Mouse (Mus musculus) hindbrain, embryonic 10.5 days (tissue): ENCODE data around the gene Slc15a3. TPM values are rescaled to one million over a fixed set of nuclear protein-coding genes. Genes with fewer than 3 reads are reported as not detected.
A peak's percentile ranks its signal among the peaks of the same experiment; 100 is the strongest.

Experiments
- DNase-seq: peaks from one replicate; pipeline ENCODE4 v3.0.0-alpha.2; 2017; ENCODE audit warnings: low spot score
- H3K27ac ChIP-seq: fragments of 300-500 bp; sonication (generic); 2 replicates; pipeline ENCODE4 v1.5.1; 2016; ENCODE audit warnings: mild to moderate bottlenecking, moderate library complexity
- H3K27me3 ChIP-seq: fragments of 300-500 bp; sonication (generic); 2 replicates; pipeline ENCODE4 v1.6.1; 2016; ENCODE audit warnings: mild to moderate bottlenecking; ENCODE audit not compliant: poor library complexity, insufficient read depth, severe bottlenecking
- H3K36me3 ChIP-seq: fragments of 300-500 bp; sonication (generic); 2 replicates; pipeline ENCODE4 v1.6.1; 2016; ENCODE audit warnings: mild to moderate bottlenecking, moderate library complexity
- H3K4me1 ChIP-seq: fragments of 300-500 bp; sonication (generic); replicated peaks from 2 replicates; pipeline ENCODE4 v1.6.1; 2016; ENCODE audit warnings: mild to moderate bottlenecking
- H3K4me3 ChIP-seq: fragments of 300-500 bp; sonication (generic); 2 replicates; pipeline ENCODE4 v1.5.1; 2016; ENCODE audit warnings: mild to moderate bottlenecking, moderate library complexity
- H3K9me3 ChIP-seq: fragments of 300-500 bp; sonication (generic); 2 replicates; pipeline ENCODE4 v1.6.1; 2016; ENCODE audit warnings: mild to moderate bottlenecking, moderate library complexity
- WGBS: fragments of 180-500 bp; shearing (Covaris S2); methylation state at CpG from one replicate; pipeline ENCODE4 v1.1.7; 2016; 5-methylcytosine and 5-hydroxymethylcytosine counted together
- polyA plus RNA-seq: library from polyadenylated mRNA; unstranded; fragments of >200 nt; fragmentation: Nextera tagmentation; extraction: Ambion mirVana; gene quantifications from 2 replicates; pipeline ENCODE4 v1.2.1, GENCODE M21; 2016

Slc15a3 gene
- polyA plus RNA-seq, 1 experiment from 2014 or later, result 0.93 TPM

DNA sequence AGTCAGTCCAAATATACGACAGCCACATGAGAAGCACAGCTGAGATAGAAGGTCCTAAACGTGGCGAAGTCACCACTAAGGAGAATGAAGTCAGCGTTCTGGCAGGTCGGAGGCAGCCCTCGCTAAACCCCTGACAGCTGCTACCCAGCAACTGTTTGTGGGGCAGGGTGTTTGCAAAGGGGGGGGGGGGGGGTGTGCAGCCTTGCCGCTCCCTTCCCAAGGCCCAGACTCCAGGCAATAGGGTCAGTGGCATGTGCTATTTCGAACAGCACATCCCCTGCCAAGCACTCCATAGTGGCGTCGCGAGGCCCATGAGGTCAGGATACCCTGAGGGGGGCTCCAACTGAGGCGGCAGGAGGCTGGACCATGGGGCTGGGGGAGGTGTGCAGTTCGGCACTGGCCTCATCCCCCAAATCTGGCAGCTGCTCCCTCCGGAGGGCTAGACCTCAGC, 41.5 kb downstream of the Slc15a3 start:
- Histone ChIP-seq H3K4me1 (peaks cover 30% of the 10 kb centered on the region), H3K36me3 (peaks cover 17% of the 10 kb centered on the region), H3K4me3 (peak overlapping the region; percentile 66), H3K27me3 (no peaks in the 10 kb centered on the region), H3K27ac (peak overlapping the region; percentile 97), H3K9me3 (0 out of 2 replicates have a peak, but pooled peaks cover 9% of the 10 kb centered on the region)
- DNase-seq, result no peak
- WGBS, result 1% methylated on average over 14 of the region's 14 CpGs

DNA sequence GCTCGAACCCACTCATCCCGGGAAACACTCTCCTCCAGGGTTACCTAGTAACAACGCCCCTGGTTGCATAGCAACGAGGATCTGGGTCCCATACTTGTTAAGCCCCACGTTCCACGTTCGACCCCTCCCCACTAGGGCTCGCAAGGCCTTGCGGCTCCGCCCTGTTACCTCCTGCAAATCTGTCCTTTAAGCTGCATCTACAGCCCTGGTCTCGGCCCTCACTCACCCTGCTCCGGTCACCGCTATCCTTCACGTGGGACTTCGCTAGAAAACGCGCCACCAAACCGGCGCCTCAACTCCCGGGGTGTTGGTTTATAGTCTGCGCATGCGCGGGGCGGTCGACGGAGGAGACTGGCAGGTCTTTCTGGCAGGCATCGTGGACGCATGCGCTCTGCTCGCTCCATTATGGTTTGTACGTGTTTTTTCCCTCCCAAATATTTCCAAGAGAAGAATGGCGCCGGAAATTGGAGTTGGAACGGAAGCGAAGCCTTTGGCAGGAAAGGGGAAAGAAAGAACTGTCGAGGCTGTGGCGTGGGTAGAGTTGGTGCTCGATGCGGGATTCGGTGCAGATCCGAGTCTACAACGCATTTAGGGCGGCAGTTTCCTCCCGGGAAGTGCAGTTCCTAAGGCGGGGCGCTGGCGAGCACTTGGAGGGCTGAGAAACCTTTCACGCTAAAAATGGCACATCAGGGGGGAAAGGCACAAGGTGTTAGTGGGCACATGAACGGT, 42.1 kb downstream of the Slc15a3 start, which contains the start of gene Tmem109:
Gene Tmem109, minus strand, starts transcription at position 576 of the 729 bp plus-strand sequence.
- 0 out of 2 replicates have a peak, but pooled peaks cover 14% of the 10 kb centered on the region for H3K9me3 ChIP-seq
- H3K27me3 ChIP-seq, result no peaks in the 10 kb centered on the region
- peak within 1 kb of the TSS; percentile 66 for H3K4me3 ChIP-seq
- under 1% methylated on average over 49 of the region's 49 CpGs for WGBS
- H3K36me3 ChIP-seq, result peaks cover 17% of the 10 kb centered on the region
- peaks cover 30% of the 10 kb centered on the region for H3K4me1 ChIP-seq
- peak within 1 kb of the TSS; percentile 97 for H3K27ac ChIP-seq
- DNase-seq, result peak; percentile 97

GRCm38 (mm10) chr19:10892201-10892600, 52.7 kb downstream of the Slc15a3 start:
- DNase-seq, result no peak
- no peaks in the 10 kb centered on the region for H3K27me3 ChIP-seq
- H3K4me1 ChIP-seq, result peaks cover 20% of the 10 kb centered on the region
- WGBS, result 94% methylated on average over 3 of the region's 3 CpGs
- H3K27ac ChIP-seq, result no peak overlapping the region
- H3K36me3 ChIP-seq, result peaks cover 4% of the 10 kb centered on the region
- no peaks in the 10 kb centered on the region for H3K9me3 ChIP-seq
- H3K4me3 ChIP-seq, result no peak overlapping the region

DNA sequence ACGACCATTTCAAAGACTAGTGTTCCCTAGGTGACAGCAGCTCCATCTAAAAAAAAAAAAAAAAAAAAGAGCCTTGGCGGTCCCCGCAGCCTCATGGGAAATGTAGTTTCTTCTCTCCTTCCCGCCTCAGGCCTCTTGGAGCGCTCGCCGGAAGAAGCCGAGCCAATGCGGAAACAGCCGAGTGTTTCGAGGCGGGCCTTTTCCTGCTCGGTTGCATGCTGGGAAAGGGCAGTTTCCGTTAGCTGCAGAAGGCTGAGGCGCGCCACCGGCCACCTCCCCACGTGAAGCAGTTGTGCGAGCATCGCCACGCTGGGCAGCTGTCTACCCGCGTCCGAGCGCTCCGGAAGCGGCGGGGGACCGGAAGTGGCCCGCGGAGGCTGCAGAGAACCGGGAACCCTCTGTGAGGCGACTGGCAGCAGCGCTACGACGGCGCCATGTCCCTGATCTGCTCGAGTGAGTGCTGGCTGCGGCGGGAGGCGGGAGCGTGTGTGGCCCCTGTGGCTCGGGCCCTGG, 55.5 kb downstream of the Slc15a3 start, which contains the start of gene Prpf19:
Gene Prpf19, plus strand, starts transcription at position 216 of the 513 bp plus-strand sequence.
- H3K36me3 ChIP-seq, result peaks cover 33% of the 10 kb centered on the region
- DNase-seq, result peak; percentile 99
- peak within 1 kb of the TSS; percentile 79 for H3K4me3 ChIP-seq
- no peaks in the 10 kb centered on the region for H3K27me3 ChIP-seq
- whole genome bisulfite sequencing, result 0% methylated on average over 43 of the region's 43 CpGs
- peak within 1 kb of the TSS; percentile 93 for H3K27ac ChIP-seq
- no peaks in the 10 kb centered on the region for H3K9me3 ChIP-seq
- H3K4me1 ChIP-seq, result peaks cover 21% of the 10 kb centered on the region

GRCm38 (mm10) chr19:10895708-10896107, 56.2 kb downstream of the Slc15a3 start:
- WGBS, result 3% methylated on average over 16 of the region's 16 CpGs
- H3K27me3 ChIP-seq, result no peaks in the 10 kb centered on the region

DNA sequence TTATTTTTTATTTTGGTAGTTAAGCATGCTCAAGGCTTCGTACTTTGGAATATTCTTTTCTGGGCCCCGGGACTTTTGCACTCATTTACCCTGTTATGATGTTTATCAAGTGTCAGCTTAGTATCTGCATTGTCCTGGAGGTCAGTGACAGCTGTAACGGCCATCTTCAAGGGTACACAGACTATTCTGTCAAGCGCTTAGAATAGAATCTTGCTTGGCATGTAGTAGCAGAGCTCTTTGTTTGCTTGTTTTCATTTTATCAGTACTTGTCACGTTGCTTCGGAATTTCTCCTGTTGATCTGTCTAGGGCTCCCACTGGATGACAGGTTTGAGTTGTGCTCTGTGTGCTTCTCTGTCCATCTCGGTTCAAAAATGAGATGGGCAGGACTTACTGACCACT, 57.3 kb downstream of the Slc15a3 start:
- Histone ChIP-seq H3K27ac (no peak overlapping the region), H3K9me3 (no peaks in the 10 kb centered on the region), H3K4me1 (peaks cover 21% of the 10 kb centered on the region), H3K4me3 (peak overlapping the region; percentile 79), H3K27me3 (no peaks in the 10 kb centered on the region), H3K36me3 (peaks cover 50% of the 10 kb centered on the region)
- DNase-seq, result no peak
- WGBS, result 85% methylated on average over 7 of the region's 7 CpGs

More at GRCm38 (mm10) chr19:10895708-10896107, 56.2 kb downstream of the Slc15a3 start:
- peaks cover 21% of the 10 kb centered on the region for H3K4me1 ChIP-seq
- no peaks in the 10 kb centered on the region for H3K9me3 ChIP-seq
- no peak for DNase-seq
- peak overlapping the region; percentile 79 for H3K4me3 ChIP-seq
- peaks cover 39% of the 10 kb centered on the region for H3K36me3 ChIP-seq
- peak overlapping the region; percentile 93 for H3K27ac ChIP-seq

DNA sequence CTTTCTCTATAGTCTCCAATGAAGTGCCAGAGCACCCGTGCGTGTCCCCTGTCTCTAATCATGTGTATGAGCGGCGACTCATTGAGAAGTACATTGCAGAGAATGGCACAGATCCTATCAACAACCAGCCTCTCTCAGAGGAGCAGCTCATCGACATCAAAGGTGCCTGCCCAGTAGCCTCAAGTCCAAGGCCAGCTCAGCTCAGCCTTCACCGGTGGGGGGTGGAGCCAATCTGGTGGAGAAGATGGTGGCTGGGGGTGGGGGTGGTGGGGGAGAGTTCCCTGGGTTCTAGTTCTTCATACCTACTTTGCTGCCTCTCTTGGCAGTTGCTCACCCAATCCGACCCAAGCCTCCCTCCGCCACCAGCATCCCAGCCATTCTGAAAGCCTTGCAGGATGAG, 58.0 kb downstream of the Slc15a3 start:
- no peak overlapping the region for H3K4me3 ChIP-seq
- DNase-seq, result no peak
- H3K27ac ChIP-seq, result no peak overlapping the region
- no peaks in the 10 kb centered on the region for H3K27me3 ChIP-seq
- no peaks in the 10 kb centered on the region for H3K9me3 ChIP-seq
- WGBS, result 93% methylated on average over 8 of the region's 8 CpGs
- peaks cover 21% of the 10 kb centered on the region for H3K4me1 ChIP-seq
- peaks cover 57% of the 10 kb centered on the region for H3K36me3 ChIP-seq

DNA sequence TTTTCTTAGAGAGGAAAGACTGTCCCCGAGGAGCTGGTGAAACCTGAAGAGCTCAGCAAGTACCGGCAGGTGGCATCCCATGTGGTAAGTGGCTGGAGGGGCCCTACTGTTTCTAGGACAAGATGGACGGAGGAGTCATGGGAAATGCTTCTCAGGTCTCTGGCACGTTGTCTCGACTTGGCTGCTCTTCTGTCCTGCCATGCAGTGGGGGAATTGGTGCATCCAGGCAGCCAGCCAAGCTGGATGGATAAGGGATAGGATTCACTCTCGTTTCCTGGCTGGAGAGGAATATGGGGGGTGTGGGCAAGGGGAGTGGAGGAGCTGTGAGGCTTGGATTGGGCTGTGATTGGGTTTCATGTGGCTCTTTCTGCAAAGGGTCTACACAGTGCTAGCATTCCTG, 60.8 kb downstream of the Slc15a3 start:
- 89% methylated on average over 6 of the region's 6 CpGs for WGBS
- H3K27me3 ChIP-seq, result no peaks in the 10 kb centered on the region
- peaks cover 85% of the 10 kb centered on the region for H3K36me3 ChIP-seq
- H3K27ac ChIP-seq, result no peak overlapping the region
- no peak overlapping the region for H3K4me3 ChIP-seq
- no peak for DNase-seq
- H3K9me3 ChIP-seq, result no peaks in the 10 kb centered on the region
- peaks cover 16% of the 10 kb centered on the region for H3K4me1 ChIP-seq

- H3K4me1 ChIP-seq, result peaks cover 13% of the 10 kb centered on the region
- H3K9me3 ChIP-seq, result no peaks in the 10 kb centered on the region
- H3K36me3 ChIP-seq, result peaks cover 92% of the 10 kb centered on the region
- no peak overlapping the region for H3K27ac ChIP-seq
- no peak for DNase-seq
- no peaks in the 10 kb centered on the region for H3K27me3 ChIP-seq
- H3K4me3 ChIP-seq, result no peak overlapping the region
- WGBS, result 95% methylated on average over 5 of the region's 5 CpGs
Measured at GRCm38 (mm10) chr19:10901046-10901445, 61.5 kb downstream of the Slc15a3 start.

GRCm38 (mm10) chr19:10904512-10904911, 65.0 kb downstream of the Slc15a3 start:
- 94% methylated on average over 5 of the region's 5 CpGs for WGBS
- no peak for DNase-seq

DNA sequence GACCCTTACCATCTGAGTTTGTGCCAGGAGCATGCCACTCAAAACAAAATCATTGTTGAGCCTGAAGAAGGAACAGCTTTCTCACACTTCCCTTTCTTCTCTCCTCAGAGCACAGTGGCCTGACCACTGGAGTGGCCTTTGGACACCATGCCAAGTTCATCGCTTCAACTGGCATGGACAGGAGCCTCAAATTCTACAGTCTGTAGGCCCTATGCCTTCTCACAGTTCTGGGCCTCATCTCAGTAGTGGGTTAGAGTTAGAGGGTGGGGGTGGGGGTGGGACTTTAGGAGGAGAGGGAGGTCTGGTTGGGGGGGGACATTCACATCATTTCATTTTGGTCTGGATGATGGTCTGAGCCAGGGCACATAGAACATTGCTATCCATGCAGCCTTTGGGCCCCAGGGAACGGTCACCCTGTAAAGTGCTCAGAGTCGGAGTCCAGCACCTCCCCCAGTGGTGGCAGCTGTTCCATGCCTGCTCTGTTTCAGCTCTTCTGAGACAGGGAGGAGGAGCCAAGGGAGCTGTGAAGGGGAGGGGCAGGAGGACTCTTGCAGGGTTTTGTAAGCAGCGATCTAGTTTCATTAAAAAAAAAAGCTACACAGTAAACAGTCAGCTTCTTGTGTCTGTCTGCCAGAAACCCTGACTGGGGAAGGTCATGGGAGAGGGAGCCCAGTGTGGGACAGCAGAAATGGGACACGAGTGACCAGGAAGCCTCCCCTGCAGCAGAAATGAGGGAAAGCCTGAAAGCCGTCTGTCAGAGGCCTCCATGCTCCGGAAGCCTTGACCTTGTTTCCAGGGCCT, 65.6 kb downstream of the Slc15a3 start:
- Histone ChIP-seq H3K27ac (no peak overlapping the region), H3K9me3 (no peaks in the 10 kb centered on the region), H3K4me3 (no peak overlapping the region), H3K27me3 (no peaks in the 10 kb centered on the region), H3K4me1 (no peaks in the 10 kb centered on the region), H3K36me3 (peaks cover 89% of the 10 kb centered on the region)
- DNase-seq, result no peak
- 73% methylated on average over 7 of the region's 7 CpGs for WGBS

More at GRCm38 (mm10) chr19:10904512-10904911, 65.0 kb downstream of the Slc15a3 start:
- H3K36me3 ChIP-seq, result peaks cover 96% of the 10 kb centered on the region
- no peaks in the 10 kb centered on the region for H3K9me3 ChIP-seq
- no peaks in the 10 kb centered on the region for H3K27me3 ChIP-seq
- no peak overlapping the region for H3K27ac ChIP-seq
- H3K4me3 ChIP-seq, result no peak overlapping the region
- no peaks in the 10 kb centered on the region for H3K4me1 ChIP-seq

DNA sequence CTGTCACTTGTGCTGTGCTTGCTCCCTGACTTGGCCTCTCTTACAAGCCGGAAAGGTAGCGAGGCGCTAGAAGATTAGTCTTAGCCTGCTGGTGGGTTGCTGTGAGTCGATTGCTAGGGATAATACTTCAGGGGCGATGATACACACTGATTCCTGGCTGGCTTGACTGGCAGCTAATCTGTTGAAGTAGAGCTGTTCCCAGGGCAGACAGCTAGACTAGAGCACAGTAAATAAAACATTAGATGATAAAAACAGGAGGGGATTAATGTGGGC, 66.1 kb downstream of the Slc15a3 start:
- H3K27me3 ChIP-seq, result no peaks in the 10 kb centered on the region
- 93% methylated on average over 5 of the region's 5 CpGs for WGBS
- H3K4me1 ChIP-seq, result no peaks in the 10 kb centered on the region
- H3K4me3 ChIP-seq, result no peak overlapping the region
- H3K27ac ChIP-seq, result no peak overlapping the region
- DNase-seq, result no peak
- H3K9me3 ChIP-seq, result no peaks in the 10 kb centered on the region
- peaks cover 84% of the 10 kb centered on the region for H3K36me3 ChIP-seq

GRCm38 (mm10) chr19:10907891-10908290, 68.4 kb downstream of the Slc15a3 start:
- H3K4me3 ChIP-seq, result no peak overlapping the region
- no peaks in the 10 kb centered on the region for H3K27me3 ChIP-seq
- peak; percentile 45 for DNase-seq
- peaks cover 62% of the 10 kb centered on the region for H3K36me3 ChIP-seq
- no peaks in the 10 kb centered on the region for H3K4me1 ChIP-seq
- H3K27ac ChIP-seq, result no peak overlapping the region
- WGBS, result 59% methylated on average over 3 of the region's 3 CpGs
- no peaks in the 10 kb centered on the region for H3K9me3 ChIP-seq
